14 mouse cellular contexts compared by ENCODE assay signal in genomic region chr5:150005355-150005754, GRCm38 (mm10). TPM values are rescaled to one million over a fixed set of nuclear protein-coding genes. Genes with fewer than 3 reads are reported as not detected.
"Had no signal": no experiment of that assay in that cellular context is flagged by ENCODE, and none has a peak within 500 bp of the region (broad histone marks: within the 10 kb centered on the region; RNA-seq: fewer than 3 reads in every experiment).

No protein-coding gene starts in this region.

- H3K4me3 ChIP-seq: limb, embryonic 13.5 days; midbrain, embryonic 10.5 days; midbrain, embryonic 15.5 days had no signal

- H3K9me3 ChIP-seq: limb, embryonic 13.5 days; midbrain, embryonic 10.5 days; midbrain, embryonic 15.5 days had no signal

- H3K36me3 ChIP-seq: limb, embryonic 13.5 days; midbrain, embryonic 10.5 days; midbrain, embryonic 15.5 days had no signal

- H3K4me2 ChIP-seq: limb, embryonic 13.5 days; midbrain, embryonic 15.5 days had no signal

- ATAC-seq: midbrain, embryonic 15.5 days had no signal

- H3K27ac ChIP-seq: limb, embryonic 13.5 days; liver, embryonic 14.5 days; midbrain, embryonic 10.5 days; midbrain, embryonic 15.5 days had no signal

- H3K4me1 ChIP-seq: midbrain, embryonic 15.5 days had no signal

- DNase-seq: kidney, adult 2 months; kidney, postnatal 36 days; layer of hippocampus, adult 9-11 months; layer of hippocampus, postnatal 36 days; lung, adult 18-20 months; lung, postnatal 36 days; right cerebral cortex, postnatal 14 days; thymus, adult 18-20 months; thymus, postnatal 14 days had no signal

- H3K9ac ChIP-seq: limb, embryonic 13.5 days; liver, embryonic 14.5 days; midbrain, embryonic 15.5 days had no signal

- H3K27me3 ChIP-seq: midbrain, embryonic 15.5 days had no signal

RNA-seq across cellular contexts. Expression of gene Rxfp2, which starts 13.1 kb away (rescaled TPM):
- polyA plus RNA-seq: liver, adult 2 months; liver, embryonic 14.5 days had no signal
